Mouse (Mus musculus) spleen, adult 2 months (tissue): ENCODE measurements around the gene Pls3.
"Not testable (repeated sequence)": the region's sequence is repeated elsewhere in the genome, so short reads cannot be mapped to it uniquely, and the experiment has no call there.

Experiments
- CTCF ChIP-seq: fragments of 200-500 bp; IDR thresholded peaks from 2 replicates; pipeline ENCODE4 v1.5.1; 2011; ENCODE audit warnings: mild to moderate bottlenecking, inconsistent platforms; ENCODE audit not compliant: insufficient read depth, insufficient read length, insufficient replicate concordance; ENCODE audit errors: extremely low read depth
- POLR2A ChIP-seq: fragments of 200-500 bp; IDR thresholded peaks from 2 replicates; pipeline ENCODE4 v1.6.1; 2011; ENCODE audit warnings: low read depth, low read length, inconsistent platforms

DNA sequence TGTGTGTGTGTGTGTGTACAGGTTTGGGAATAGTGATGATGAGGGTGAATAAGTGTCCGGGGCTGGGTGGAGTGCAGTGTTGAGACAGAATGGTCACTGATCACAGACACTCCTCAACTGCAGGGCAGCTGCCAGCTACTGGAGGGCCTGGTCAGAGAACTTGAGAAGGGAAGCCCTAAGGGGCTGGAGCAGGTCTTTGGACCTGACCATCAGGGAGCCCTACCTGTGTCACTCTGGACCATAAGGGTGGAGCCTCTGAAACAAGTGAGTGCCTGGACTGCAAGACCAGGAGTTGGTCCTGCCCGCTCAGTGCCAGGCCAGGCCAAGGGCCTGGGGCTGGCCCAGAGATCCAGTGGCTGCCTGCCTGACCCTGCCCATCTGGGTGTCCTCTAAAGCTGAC lies 115.5 kb downstream of the Pls3 start:
- TF ChIP-seq POLR2A, CTCF: not testable (repeated sequence)
